Mouse (Mus musculus) C2C12 (cell line): Measurements from ENCODE around the gene Usp17lb. TPM values are rescaled to one million over a fixed set of nuclear protein-coding genes. Genes with fewer than 3 reads are reported as not detected.
A peak's percentile ranks its signal among the peaks of the same experiment; 100 is the strongest.
"Not testable (repeated sequence)": the region's sequence is repeated elsewhere in the genome, so short reads cannot be mapped to it uniquely, and the experiment has no call there.

Experiments used
- H3K27me3 ChIP-seq: one replicate; pipeline ENCODE4 v1.6.1; 2011; ENCODE audit not compliant: control insufficient read depth, insufficient read depth, insufficient read length
- H3K36me3 ChIP-seq: one replicate; pipeline ENCODE4 v1.6.1; 2011; ENCODE audit not compliant: control insufficient read depth, insufficient read depth
- H3K4me3 ChIP-seq: one replicate; pipeline ENCODE4 v1.5.1; 2011; ENCODE audit warnings: mild to moderate bottlenecking, control low read depth; ENCODE audit not compliant: poor library complexity, insufficient read depth, severe bottlenecking
- H3K79me2 ChIP-seq: one replicate; pipeline ENCODE4 v1.6.1; 2011; ENCODE audit not compliant: control insufficient read depth, insufficient read depth
- H3K79me3 ChIP-seq: one replicate; pipeline ENCODE4 v1.6.1; 2011; ENCODE audit warnings: low read depth, control low read depth
- H3ac ChIP-seq: one replicate; pipeline ENCODE3; 2011; ENCODE audit warnings: low read depth; ENCODE audit not compliant: control insufficient read depth, insufficient read length
- CEBPB ChIP-seq: IDR thresholded peaks from one replicate; pipeline ENCODE4 v1.6.1; 2011; ENCODE audit warnings: low read depth, mild to moderate bottlenecking, control low read depth, moderate library complexity
- CTCF ChIP-seq: IDR thresholded peaks from one replicate; pipeline ENCODE4 v1.5.1; 2011; ENCODE audit not compliant: control insufficient read depth, insufficient read depth, insufficient read length
- FOSL1 ChIP-seq: IDR thresholded peaks from one replicate; pipeline ENCODE4 v1.8.0; 2011; ENCODE audit warnings: mild to moderate bottlenecking, low read length; ENCODE audit not compliant: poor library complexity, insufficient read depth, severe bottlenecking
- MAX ChIP-seq: IDR thresholded peaks from one replicate; pipeline ENCODE4 v1.6.1; 2011; ENCODE audit warnings: mild to moderate bottlenecking, control low read depth
- MYOD1 ChIP-seq: IDR thresholded peaks from one replicate; pipeline ENCODE4 v1.6.1; 2011; ENCODE audit warnings: low read depth; ENCODE audit not compliant: control insufficient read depth, insufficient read length
- MYOG ChIP-seq: IDR thresholded peaks from one replicate; pipeline ENCODE4 v1.6.1; 2011; ENCODE audit not compliant: control insufficient read depth, insufficient read length; ENCODE audit errors: extremely low read depth
- USF1 ChIP-seq: IDR thresholded peaks from one replicate; pipeline ENCODE4 v1.6.1; 2011; ENCODE audit warnings: low read depth, mild to moderate bottlenecking, control low read depth, moderate library complexity
- long read RNA-seq, 2 experiments: library from polyadenylated mRNA; unstranded; transcript quantifications; one replicate each; pipeline ENCODE4 v2.0.0; 2019 to 2020
- polyA plus RNA-seq: library from polyadenylated mRNA; unstranded; fragments of >200 nt; fragmentation: generic; extraction: Trizol; gene quantifications from one replicate; pipeline ENCODE4 v1.2.1, GENCODE M21; 2012; ENCODE audit warnings: missing spikeins

Gene Usp17lb
- 0.25 TPM for polyA plus RNA-seq
- long read RNA-seq, experiment 1, result 0 reads
- long read RNA-seq, experiment 2, result 0 reads

GRCm38 (mm10) chr7:104842503-104842902 is at the start of gene Usp17lb:
TSS of gene Usp17lb (minus strand) at chr7:104842603.
- H3ac ChIP-seq, result no peak within 1 kb of the TSS
- H3K27me3 ChIP-seq, result no peaks in the 10 kb centered on the region
- H3K79me3 ChIP-seq, result no peaks in the 10 kb centered on the region
- no peaks in the 10 kb centered on the region for H3K79me2 ChIP-seq
- H3K36me3 ChIP-seq, result no peaks in the 10 kb centered on the region
- TF ChIP-seq CTCF (no peak), MYOG (no peak), FOSL1 (no peak), USF1 (no peak), MYOD1 (no peak), MAX (no peak), CEBPB (no peak)
- H3K4me3 ChIP-seq, result no peak within 1 kb of the TSS

GRCm38 (mm10) chr7:104877731-104878130 is 35.3 kb upstream of the Usp17lb start, which contains the start of gene Olfr665:
TSS of gene Olfr665 (plus strand) at chr7:104878031.
- H3K27me3 ChIP-seq, result no peaks in the 10 kb centered on the region
- H3K36me3 ChIP-seq, result no peaks in the 10 kb centered on the region
- no peaks in the 10 kb centered on the region for H3K79me3 ChIP-seq
- TF ChIP-seq FOSL1 (no peak), MAX (no peak), USF1 (no peak), MYOD1 (no peak), MYOG (no peak), CEBPB (no peak), CTCF (no peak)
- H3K79me2 ChIP-seq, result no peaks in the 10 kb centered on the region
- no peak within 1 kb of the TSS for H3K4me3 ChIP-seq
- no peak within 1 kb of the TSS for H3ac ChIP-seq

GRCm38 (mm10) chr7:104861381-104861780 is 19.0 kb upstream of the Usp17lb start:
- TF ChIP-seq MAX (no peak), CEBPB (peak; percentile 69)
- no peaks in the 10 kb centered on the region for H3K36me3 ChIP-seq
- H3K4me3 ChIP-seq, result no peak overlapping the region
- H3ac ChIP-seq, result no peak overlapping the region
- no peaks in the 10 kb centered on the region for H3K27me3 ChIP-seq
- no peaks in the 10 kb centered on the region for H3K79me2 ChIP-seq
- H3K79me3 ChIP-seq, result no peaks in the 10 kb centered on the region

DNA sequence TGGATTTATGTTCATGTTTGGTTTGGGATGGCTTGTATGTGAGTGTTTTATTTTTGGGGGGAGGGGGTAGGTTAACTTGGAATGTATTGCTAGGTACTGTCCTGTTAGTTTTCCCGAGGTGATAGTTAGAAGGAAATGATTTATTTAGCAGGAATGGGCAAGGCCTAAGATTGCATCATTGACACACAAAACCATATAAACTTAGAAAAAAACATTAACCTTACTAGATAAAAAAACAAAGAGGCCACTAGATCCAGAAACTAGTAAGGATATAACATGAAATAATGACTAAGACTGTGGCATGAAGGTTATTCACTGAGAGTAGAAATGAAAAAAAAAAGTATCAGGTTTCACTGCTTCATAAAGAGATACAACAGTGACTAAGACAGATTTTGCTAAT is 15.3 kb upstream of the Usp17lb start:
- TF ChIP-seq CTCF (no peak), CEBPB (peak; percentile 74)
- Histone ChIP-seq H3K79me3 (no peaks in the 10 kb centered on the region), H3ac (no peak overlapping the region), H3K36me3 (no peaks in the 10 kb centered on the region), H3K79me2 (no peaks in the 10 kb centered on the region), H3K4me3 (no peak overlapping the region), H3K27me3 (no peaks in the 10 kb centered on the region)

GRCm38 (mm10) chr7:104856709-104857108 is 14.3 kb upstream of the Usp17lb start, which contains the start of gene Usp17la:
TSS of gene Usp17la (plus strand) at chr7:104857009.
- not testable (repeated sequence) for H3K27me3 ChIP-seq, H3ac ChIP-seq, H3K4me3 ChIP-seq, H3K36me3 ChIP-seq, H3K79me2 ChIP-seq, H3K79me3 ChIP-seq

DNA sequence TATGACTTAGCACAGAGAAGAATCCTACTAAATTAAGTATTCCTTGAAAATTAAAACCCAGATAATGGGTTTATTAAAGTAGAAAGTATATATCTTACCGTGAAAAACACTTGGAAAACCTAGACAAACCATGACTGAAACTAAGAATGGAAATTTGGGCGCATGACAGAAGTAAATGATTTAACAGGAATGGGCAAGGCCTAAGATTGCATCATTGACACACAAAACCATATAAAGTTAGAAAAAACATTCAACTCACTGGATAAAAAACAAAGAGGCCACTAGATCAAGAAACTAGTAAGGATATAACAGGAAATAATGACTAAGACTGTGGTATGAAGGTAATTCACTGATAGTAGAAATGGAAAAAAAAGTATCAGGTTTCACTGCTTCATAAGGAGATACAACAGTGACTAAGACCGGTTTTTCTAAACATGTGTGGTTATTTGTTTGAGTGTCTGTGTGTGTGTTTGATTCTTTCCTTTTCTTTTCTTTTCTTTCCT is 12.9 kb upstream of the Usp17lb start:
- TF ChIP-seq MAX (no peak), CEBPB (peak; percentile 88)
- no peak overlapping the region for H3K4me3 ChIP-seq
- H3K79me3 ChIP-seq, result no peaks in the 10 kb centered on the region
- no peaks in the 10 kb centered on the region for H3K27me3 ChIP-seq
- H3ac ChIP-seq, result no peak overlapping the region
- H3K36me3 ChIP-seq, result no peaks in the 10 kb centered on the region
- no peaks in the 10 kb centered on the region for H3K79me2 ChIP-seq

GRCm38 (mm10) chr7:104851546-104851945 is 9.1 kb upstream of the Usp17lb start:
- H3K4me3 ChIP-seq, H3K27me3 ChIP-seq, H3K79me2 ChIP-seq, H3K79me3 ChIP-seq, H3K36me3 ChIP-seq, H3ac ChIP-seq: not testable (repeated sequence)
